Mouse (Mus musculus): ENCODE data around the gene Sgk1. TPM values are rescaled to one million over a fixed set of nuclear protein-coding genes. Genes with fewer than 3 reads are reported as not detected.

Sgk1 gene
- polyA plus RNA-seq, 1 experiment from 2014 or later, result 150 TPM

DNA sequence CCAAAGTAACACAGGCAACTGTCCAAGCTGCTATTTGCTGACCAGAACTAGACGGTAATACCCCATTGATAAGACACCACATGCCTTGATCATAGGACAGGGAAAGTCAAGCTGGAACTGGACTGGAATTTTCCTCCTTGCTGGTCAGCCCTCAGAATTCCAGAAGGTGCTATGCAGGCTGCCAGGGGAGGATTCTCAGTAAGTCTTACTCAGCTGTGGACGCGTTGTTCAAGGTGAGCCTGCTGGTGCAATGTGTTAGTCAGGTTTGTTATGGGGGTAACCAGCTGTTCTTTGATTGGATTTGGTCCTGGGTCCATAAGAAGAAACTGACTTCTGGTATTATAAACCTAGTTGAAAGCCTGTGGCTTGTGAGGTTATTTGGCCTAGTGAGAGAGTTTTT, 92.8 kb downstream of the Sgk1 start:
- Histone ChIP-seq H3K9me3 (replicated peaks; ENCODE audit: low read length) (no peaks in the 10 kb centered on the region), H3K4me3 (replicated peaks; ENCODE audit: low read depth, low read length) (no peak overlapping the region), H3K27ac (no peak overlapping the region), H3K36me3 (ENCODE audit: insufficient read depth, low read length) (no peaks in the 10 kb centered on the region), H3K27me3 (ENCODE audit: insufficient read depth, low read length) (no peaks in the 10 kb centered on the region), H3K9ac (ENCODE audit: low read depth, low read length) (no peak overlapping the region), H3K4me2 (ENCODE audit: low read length) (no peak overlapping the region), H3K4me1 (replicated peaks; ENCODE audit: insufficient read depth, low read length) (no peaks in the 10 kb centered on the region)
- DNase-seq (ENCODE audit: low spot score) (no peak), ATAC-seq (replicated peaks; ENCODE audit: low FRiP score, low read depth) (no peak)
- WGBS, result 81% methylated on average over 3 of the region's 3 CpGs
- no peak for TF ChIP-seq CTCF (IDR thresholded peaks at IDR 0.05; ENCODE audit: low read depth)

DNA sequence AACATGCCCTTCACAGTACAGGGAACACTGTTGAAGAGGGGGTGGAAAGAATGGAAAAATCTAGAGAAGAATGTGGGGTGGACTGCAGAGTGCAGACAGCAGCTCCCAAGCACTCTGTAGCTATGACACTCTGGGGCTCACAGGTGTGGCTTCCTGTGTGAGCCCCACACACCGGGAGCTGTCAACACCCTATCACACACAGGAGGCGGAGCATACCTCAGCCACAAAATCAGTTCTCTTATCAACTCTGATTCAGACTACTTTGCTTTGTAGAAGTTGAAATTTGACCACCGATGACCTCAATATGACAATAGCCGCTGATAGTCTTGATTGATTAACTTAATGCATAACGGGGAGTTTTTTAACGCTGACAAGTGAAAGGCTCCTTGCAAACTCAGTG, 93.4 kb downstream of the Sgk1 start:
- TF ChIP-seq CTCF (IDR thresholded peaks at IDR 0.05; ENCODE audit: low read depth), result no peak
- Histone ChIP-seq H3K4me3 (replicated peaks; ENCODE audit: low read depth, low read length) (no peak overlapping the region), H3K9ac (ENCODE audit: low read depth, low read length) (no peak overlapping the region), H3K9me3 (replicated peaks; ENCODE audit: low read length) (no peaks in the 10 kb centered on the region), H3K27ac (no peak overlapping the region), H3K4me2 (ENCODE audit: low read length) (no peak overlapping the region), H3K36me3 (ENCODE audit: insufficient read depth, low read length) (no peaks in the 10 kb centered on the region), H3K27me3 (ENCODE audit: insufficient read depth, low read length) (no peaks in the 10 kb centered on the region), H3K4me1 (replicated peaks; ENCODE audit: insufficient read depth, low read length) (no peaks in the 10 kb centered on the region)
- 72% methylated on average over 6 of the region's 6 CpGs for WGBS
- no peak for DNase-seq (ENCODE audit: low spot score)
- ATAC-seq (replicated peaks; ENCODE audit: low FRiP score, low read depth), result no peak

DNA sequence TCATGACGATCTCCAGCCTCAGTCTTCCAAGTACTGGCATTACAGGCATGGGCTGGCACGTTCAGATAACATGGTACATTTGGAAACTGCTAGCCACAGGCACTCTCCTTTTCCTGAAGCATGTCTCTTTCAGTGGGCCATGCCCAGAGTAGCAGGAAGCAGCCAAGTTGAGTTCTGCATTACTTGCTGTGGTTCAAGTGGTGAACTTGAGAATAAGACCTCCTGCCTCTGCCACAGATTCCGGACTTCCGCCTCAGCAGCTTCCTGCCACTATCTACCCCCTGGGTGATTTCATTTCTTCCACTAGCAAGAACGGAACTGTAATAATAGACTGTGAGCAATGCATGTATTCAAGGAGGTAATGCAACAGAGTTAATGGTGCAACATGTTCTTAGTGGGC, 94.3 kb downstream of the Sgk1 start:
- no peak overlapping the region for H3K9ac ChIP-seq (ENCODE audit: low read depth, low read length)
- H3K27me3 ChIP-seq (ENCODE audit: insufficient read depth, low read length), result no peaks in the 10 kb centered on the region
- ATAC-seq (replicated peaks; ENCODE audit: low FRiP score, low read depth) (no peak), DNase-seq (ENCODE audit: low spot score) (no peak)
- H3K4me1 ChIP-seq (replicated peaks; ENCODE audit: insufficient read depth, low read length), result no peaks in the 10 kb centered on the region
- no peak for TF ChIP-seq CTCF (IDR thresholded peaks at IDR 0.05; ENCODE audit: low read depth)
- H3K27ac ChIP-seq, result no peak overlapping the region
- 81% methylated on average over 5 of the region's 5 CpGs for WGBS
- H3K9me3 ChIP-seq (replicated peaks; ENCODE audit: low read length), result no peaks in the 10 kb centered on the region
- no peak overlapping the region for H3K4me2 ChIP-seq (ENCODE audit: low read length)
- H3K4me3 ChIP-seq (replicated peaks; ENCODE audit: low read depth, low read length), result no peak overlapping the region
- no peaks in the 10 kb centered on the region for H3K36me3 ChIP-seq (ENCODE audit: insufficient read depth, low read length)

DNA sequence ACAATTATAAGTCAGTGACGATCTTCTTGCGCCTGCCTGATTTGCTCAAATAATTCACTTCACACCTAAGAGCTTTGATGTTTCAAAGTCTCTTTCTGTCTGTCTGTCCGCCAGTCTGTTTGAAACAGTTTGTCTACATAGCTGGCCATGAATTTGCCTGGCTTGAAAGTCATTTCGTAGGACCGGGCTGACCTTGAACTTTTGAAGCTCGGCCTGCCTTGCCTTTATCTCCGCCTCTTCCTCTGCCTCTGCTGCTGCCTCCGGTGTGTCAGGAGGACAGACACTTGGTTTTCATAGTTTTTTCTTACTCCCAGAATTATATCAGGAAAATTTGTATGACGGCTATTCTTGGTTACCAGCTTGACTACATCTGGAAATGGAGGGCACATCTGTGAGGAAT, 96.4 kb downstream of the Sgk1 start:
- ATAC-seq (replicated peaks; ENCODE audit: low FRiP score, low read depth) (no peak), DNase-seq (ENCODE audit: low spot score) (no peak)
- no peak for TF ChIP-seq CTCF (IDR thresholded peaks at IDR 0.05; ENCODE audit: low read depth)
- Histone ChIP-seq H3K4me1 (replicated peaks; ENCODE audit: insufficient read depth, low read length) (no peaks in the 10 kb centered on the region), H3K4me2 (ENCODE audit: low read length) (no peak overlapping the region), H3K27ac (no peak overlapping the region), H3K9ac (ENCODE audit: low read depth, low read length) (no peak overlapping the region), H3K4me3 (replicated peaks; ENCODE audit: low read depth, low read length) (no peak overlapping the region), H3K27me3 (ENCODE audit: insufficient read depth, low read length) (no peaks in the 10 kb centered on the region), H3K9me3 (replicated peaks; ENCODE audit: low read length) (no peaks in the 10 kb centered on the region), H3K36me3 (ENCODE audit: insufficient read depth, low read length) (no peaks in the 10 kb centered on the region)
- WGBS, result 82% methylated on average over 9 of the region's 9 CpGs

DNA sequence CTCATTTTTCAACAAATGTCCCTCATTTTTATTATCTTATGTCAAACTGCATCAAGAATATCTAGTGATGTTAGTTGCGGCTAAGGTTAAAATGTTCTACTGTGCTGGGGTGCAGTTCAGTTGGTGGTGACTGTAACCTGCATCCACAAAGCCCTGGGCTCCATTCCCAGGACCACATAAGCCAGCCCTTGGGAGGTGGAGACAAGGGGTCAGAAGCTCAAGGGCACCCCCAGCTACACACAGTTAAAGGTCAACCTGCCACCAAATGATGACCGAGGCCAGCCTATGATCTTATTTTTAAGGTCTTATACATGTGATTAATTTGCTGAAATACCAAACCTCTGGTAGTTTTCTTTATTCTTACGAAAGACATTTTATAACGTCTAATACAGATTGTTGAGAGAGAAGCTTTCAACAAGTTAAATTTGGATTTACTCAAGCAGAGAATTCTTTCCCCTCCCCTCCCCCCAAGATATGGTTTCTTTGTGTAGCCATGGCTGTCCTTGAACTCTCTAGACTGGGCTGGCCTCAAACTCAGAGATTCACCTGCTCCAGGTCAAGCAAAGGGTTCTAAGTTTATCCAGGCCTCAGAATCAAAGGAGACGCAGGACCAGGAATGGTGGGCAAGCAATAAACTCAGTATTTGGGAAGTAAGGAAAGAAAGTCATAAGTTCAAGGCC, 97.4 kb downstream of the Sgk1 start:
- DNase-seq (ENCODE audit: low spot score), result no peak
- H3K27ac ChIP-seq, result no peak overlapping the region
- H3K4me2 ChIP-seq (ENCODE audit: low read length), result no peak overlapping the region
- TF ChIP-seq CTCF (IDR thresholded peaks at IDR 0.05; ENCODE audit: low read depth), result no peak
- WGBS, result 85% methylated on average over 5 of the region's 5 CpGs
- no peaks in the 10 kb centered on the region for H3K27me3 ChIP-seq (ENCODE audit: insufficient read depth, low read length)
- H3K4me1 ChIP-seq (replicated peaks; ENCODE audit: insufficient read depth, low read length), result no peaks in the 10 kb centered on the region
- H3K4me3 ChIP-seq (replicated peaks; ENCODE audit: low read depth, low read length), result no peak overlapping the region
- no peaks in the 10 kb centered on the region for H3K36me3 ChIP-seq (ENCODE audit: insufficient read depth, low read length)
- H3K9me3 ChIP-seq (replicated peaks; ENCODE audit: low read length), result no peaks in the 10 kb centered on the region
- H3K9ac ChIP-seq (ENCODE audit: low read depth, low read length), result no peak overlapping the region
- no peak for ATAC-seq (replicated peaks; ENCODE audit: low FRiP score, low read depth)

DNA sequence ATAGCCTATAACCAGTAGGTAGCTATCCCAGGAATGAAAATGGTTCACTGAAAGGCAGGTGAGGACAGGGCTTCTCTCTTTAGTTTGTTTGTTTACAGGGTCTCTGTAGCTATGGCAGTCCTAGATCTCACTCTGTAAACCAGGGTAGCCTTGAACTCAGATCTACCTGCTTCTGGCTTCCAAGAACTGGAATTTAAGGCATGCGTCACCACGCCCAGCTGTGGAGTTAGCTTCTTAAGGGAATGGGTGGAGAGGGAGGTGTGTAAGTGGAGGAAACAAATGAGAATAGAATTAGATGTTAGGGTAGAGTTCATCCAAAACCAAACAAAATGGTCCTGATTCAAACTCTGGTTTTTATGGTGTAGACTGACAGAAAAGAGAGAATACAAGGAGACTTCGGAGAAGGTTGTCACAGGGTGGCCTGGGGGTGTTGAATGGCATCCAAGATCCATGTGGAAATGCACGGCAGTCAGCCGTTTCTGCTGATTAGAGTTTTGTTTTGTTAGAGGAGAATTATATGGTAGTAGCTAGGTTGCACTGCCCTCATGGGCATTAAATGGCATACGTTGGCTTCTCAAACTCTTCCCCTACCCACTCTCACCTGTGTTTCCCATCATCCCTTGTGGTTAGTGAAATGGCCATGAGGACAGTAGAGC, 98.9 kb downstream of the Sgk1 start:
- TF ChIP-seq CTCF (IDR thresholded peaks at IDR 0.05; ENCODE audit: low read depth), result no peak
- H3K36me3 ChIP-seq (ENCODE audit: insufficient read depth, low read length), result no peaks in the 10 kb centered on the region
- WGBS, result 80% methylated on average over 6 of the region's 6 CpGs

More for the DNA sequence above, 98.9 kb downstream of the Sgk1 start:
- no peak overlapping the region for H3K27ac ChIP-seq
- no peak for ATAC-seq (replicated peaks; ENCODE audit: low FRiP score, low read depth)
- no peak overlapping the region for H3K4me2 ChIP-seq (ENCODE audit: low read length)
- H3K9me3 ChIP-seq (replicated peaks; ENCODE audit: low read length), result no peaks in the 10 kb centered on the region
- H3K9ac ChIP-seq (ENCODE audit: low read depth, low read length), result no peak overlapping the region
- DNase-seq (ENCODE audit: low spot score), result no peak
- H3K27me3 ChIP-seq (ENCODE audit: insufficient read depth, low read length), result no peaks in the 10 kb centered on the region
- H3K4me3 ChIP-seq (replicated peaks; ENCODE audit: low read depth, low read length), result no peak overlapping the region
- H3K4me1 ChIP-seq (replicated peaks; ENCODE audit: insufficient read depth, low read length), result no peaks in the 10 kb centered on the region

Measured in kidney, postnatal 0 days (tissue).